Mouse (Mus musculus) T-cell, adult 2 months (primary cell): ENCODE data around the gene Krt15.
A peak's percentile ranks its signal among the peaks of the same experiment; 100 is the strongest.

Experiments used
- DNase-seq: peaks from one replicate; pipeline ENCODE4 v3.0.0; 2022; ENCODE audit warnings: low spot score

Krt15 gene

GRCm38 (mm10) chr11:100135731-100136130, at the start of gene Krt15:
Krt15 (minus strand) TSS chr11:100135928.
- no peak for DNase-seq

- no peak for DNase-seq
Measured at GRCm38 (mm10) chr11:100181725-100182124, 46.0 kb upstream of the Krt15 start.

GRCm38 (mm10) chr11:100179260-100179659, 43.5 kb upstream of the Krt15 start:
- DNase-seq, result no peak

DNA sequence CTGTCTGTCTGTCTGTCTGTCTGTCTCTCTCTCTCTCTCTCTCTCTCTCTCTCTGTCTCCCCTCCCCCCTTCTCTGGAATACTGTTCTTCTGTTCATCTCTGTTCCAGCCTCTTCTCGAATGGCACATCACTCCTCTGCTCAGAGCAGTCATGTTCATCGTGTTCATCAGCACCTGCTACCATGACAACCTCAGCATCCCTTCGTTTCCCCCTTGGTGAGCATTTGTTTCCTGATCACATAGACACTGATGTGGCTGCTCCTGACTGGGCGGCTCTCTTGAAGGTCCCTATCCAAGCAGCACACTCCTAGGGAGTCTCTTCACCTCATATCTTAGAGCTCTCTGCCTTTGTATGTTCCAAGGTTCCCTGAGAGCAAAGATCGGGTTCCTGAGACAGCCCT, 42.6 kb upstream of the Krt15 start:
- no peak for DNase-seq

GRCm38 (mm10) chr11:100176791-100177190, 41.1 kb upstream of the Krt15 start:
- DNase-seq, result no peak

GRCm38 (mm10) chr11:100168765-100169762, 33.3 kb upstream of the Krt15 start:
- DNase-seq, result peak; percentile 15

DNA sequence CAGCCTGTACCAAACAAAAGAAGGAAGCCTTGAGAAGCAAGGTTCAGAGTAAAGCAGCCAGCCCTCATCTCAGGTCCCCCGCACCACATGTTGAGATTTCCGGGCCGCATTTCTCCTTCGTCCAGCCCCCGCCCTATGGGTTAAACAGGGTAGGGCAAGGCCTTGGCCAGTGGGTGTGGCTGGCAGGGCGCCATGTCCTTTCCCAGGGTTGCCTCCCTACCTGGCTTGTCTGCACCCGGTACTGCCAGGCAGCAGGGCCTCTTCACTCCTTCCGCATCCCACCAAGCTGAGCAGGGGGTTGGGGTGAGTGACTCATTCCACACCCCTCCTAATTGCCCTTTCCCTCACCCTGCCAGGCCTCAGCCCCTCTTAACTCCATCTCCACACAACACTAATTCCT, 32.3 kb upstream of the Krt15 start:
- no peak for DNase-seq

- DNase-seq, result no peak
Measured at GRCm38 (mm10) chr11:100164392-100164791, 28.7 kb upstream of the Krt15 start.

GRCm38 (mm10) chr11:100157908-100158477, 22.3 kb upstream of the Krt15 start:
- no peak for DNase-seq

DNA sequence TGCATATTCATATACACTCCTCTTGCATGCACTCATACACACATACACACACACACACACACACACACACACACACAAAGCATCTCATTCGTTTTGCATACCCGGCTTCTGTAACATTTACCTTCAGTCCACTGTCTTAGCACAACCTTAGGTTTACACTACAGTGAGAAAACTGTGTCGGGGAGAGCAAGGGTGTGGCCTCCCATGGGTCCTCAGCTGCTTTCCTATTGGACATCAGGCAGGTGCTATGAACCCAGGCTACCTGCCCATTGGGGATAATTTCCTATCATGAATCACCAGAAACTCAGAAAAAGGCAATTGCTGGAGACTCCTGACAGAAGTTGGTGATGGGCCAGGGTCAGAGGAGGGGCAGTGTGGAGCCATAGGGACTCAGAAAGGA, 21.6 kb upstream of the Krt15 start:
- no peak for DNase-seq

DNA sequence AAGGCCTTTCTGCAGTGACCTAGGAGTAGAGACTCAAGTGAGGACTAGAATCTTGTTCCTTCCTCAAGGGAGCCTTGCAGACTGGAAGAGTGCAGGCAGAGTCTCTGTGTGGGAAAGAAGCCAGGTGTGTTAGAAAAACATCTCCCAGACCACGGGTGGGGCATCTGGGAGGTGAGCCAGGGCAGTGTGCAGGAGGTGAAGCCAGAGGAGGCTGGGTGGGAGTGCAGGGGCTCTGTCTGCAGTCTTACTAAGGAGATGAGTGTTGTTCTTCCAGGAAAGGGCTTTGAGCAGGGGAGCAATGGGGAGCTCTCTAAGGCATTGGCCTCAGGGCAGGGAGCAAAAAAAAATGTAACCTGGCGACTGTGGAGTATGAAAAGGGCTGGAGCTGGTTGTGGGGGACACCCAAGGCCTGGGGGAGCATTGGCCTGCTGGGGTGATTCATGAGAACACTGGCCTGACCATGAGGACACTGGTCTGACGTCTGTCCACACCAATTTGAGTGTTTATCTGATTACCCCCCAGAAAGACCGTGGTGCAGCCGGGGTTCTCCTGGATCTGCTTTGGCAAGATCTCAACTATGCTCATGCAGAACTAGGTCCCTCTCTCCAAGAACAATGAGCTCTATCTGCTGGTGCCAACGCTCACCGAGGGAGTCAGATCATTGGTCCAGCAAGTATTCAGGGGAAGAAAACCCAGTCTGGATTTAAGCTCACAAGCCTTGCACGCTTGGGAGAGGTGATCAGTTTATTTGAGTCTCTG, 19.9 kb upstream of the Krt15 start:
- DNase-seq, result no peak

- DNase-seq, result no peak
Measured at GRCm38 (mm10) chr11:100148615-100149330, 13.0 kb upstream of the Krt15 start, which contains the start of gene Krt19. Krt19 (minus strand) TSS chr11:100148665.

DNA sequence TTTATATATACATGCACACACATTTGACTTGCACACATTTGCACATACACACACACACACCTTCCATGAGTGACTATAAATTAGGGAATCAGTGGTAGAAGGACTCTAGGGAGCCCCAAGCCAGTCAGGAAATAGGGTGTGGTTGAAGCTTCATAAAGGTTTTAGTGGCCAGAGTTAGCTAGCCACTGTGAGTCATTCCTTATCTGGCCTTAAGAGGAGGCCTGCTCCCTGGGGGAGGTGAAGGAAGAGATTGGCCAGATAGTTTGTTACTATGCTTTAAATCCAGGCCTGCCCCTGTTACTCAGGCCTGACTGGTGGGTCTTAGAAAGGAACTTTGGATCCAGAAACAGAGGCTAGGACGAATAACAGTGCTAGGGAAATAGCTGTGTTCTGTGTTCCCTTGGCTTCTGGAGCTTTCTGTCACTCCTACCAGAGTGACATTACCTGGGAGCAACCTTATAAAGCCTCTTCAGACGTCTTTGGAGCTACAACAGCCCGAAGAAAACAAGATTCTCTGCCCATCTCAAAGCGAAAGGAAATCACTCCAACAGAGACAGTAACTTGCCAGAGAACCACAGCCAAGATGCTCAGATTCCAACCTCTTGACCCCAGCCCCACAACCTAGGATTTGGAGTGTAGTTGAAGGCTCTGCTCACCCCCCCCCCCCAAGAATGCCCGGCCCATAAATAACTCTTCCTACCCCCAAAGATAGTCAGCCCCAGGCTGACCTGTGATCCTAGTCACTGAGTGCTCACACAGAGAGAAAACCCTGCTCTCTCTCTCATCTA, 12.0 kb upstream of the Krt15 start:
- no peak for DNase-seq

DNA sequence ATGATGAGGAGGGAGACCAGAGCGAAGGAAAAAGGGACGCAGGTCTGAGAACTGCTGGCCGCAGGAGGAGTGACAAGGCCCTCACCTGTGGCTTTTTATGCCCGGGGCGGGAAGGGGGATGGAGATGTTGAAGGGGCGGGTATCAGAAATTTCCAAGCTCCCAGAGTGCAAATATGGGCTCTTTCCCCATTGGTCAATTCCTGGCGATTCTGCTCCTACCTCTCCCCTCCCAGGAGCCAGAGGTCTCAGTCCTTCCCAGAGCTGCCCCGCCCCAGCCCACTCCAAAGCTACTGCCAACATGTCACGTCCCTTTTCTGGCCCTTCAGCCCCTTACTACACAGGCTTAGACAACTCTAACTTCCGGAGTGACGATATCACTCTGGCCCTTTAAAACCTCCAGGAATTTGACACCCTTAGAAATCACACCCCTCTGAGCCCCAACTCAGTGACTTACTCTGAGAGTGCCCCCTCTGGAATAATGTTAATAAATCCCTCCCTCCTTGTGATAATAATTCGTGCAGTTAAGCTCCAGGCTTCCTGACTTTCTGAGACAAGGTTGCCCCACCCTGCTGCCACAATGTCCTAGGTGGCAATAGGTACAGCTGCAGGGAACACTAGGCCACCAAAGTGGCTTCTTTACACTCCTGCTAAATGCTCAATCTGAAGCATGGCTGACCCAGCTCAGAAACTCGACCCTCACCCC, 10.3 kb upstream of the Krt15 start:
- no peak for DNase-seq

- no peak for DNase-seq
Measured at GRCm38 (mm10) chr11:100145104-100145503, 9.4 kb upstream of the Krt15 start.

- no peak for DNase-seq
Measured at GRCm38 (mm10) chr11:100140966-100141365, 5.2 kb upstream of the Krt15 start.

GRCm38 (mm10) chr11:100139391-100139790, 3.7 kb upstream of the Krt15 start:
- DNase-seq, result no peak

DNA sequence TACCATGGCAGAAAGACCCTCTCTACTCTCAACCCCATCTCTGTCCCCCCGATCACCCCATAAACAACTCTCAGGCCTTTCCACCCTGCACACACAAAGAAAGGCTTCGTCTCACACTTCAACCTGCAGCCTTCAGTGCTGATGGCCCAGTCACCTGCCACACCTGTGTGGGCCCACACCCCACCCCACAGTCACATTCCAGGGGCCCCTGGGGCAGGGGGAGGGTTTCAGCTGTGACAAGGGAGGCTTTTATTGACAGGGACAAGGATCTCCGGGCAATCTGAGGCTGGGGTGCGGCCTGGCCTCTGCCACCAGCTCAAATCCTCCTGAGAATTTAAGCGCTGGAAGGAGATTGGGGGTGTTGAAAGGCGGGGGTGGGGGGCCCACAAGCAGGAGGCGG, 3.1 kb upstream of the Krt15 start:
- DNase-seq, result no peak

DNA sequence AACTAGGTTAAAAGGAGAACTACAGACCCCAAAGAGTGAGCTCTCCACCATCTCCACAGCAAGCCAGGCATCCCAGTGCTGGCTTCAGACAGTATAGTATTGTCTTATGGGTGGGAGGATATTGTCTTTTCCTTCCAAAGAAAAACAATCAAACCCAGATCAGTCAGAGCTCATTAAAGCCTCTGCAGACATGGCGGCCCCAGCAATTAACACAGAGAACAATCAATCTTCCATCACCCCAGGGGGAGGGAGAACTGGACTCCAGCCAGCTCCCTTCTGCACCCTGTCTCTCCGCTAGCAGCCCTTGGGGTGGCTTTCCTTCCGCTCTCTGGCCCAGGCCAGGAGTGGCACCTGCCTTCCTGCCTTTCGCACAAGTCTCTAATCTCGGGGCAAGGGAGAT, 2.0 kb upstream of the Krt15 start:
- DNase-seq, result no peak

DNA sequence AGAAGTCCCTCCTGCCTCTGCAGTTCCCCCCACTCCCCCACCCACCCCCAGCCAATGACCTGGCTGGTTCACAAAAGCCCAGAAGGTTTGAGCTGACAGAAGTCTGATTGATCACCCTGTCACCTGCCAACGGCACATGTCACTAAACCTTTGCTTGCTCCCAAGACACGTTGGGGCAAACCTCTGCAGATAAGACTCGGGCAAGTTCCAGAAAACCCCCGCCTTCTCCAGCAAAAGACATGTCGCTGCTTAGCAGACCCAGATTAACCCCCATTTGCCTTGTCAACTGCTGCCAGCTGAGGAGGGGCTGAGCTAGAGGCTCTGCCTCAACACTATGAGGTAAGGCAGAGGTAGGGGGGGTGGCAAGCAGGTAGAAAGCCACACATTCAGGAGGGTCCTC, 831 bp upstream of the Krt15 start:
- DNase-seq, result no peak

- no peak for DNase-seq
Measured at GRCm38 (mm10) chr11:100124901-100125300, 10.8 kb downstream of the Krt15 start.
